Mouse (Mus musculus) kidney, embryonic 16.5 days (tissue): ENCODE measurements around the gene 6030452D12Rik. TPM values are rescaled to one million over a fixed set of nuclear protein-coding genes. Genes with fewer than 3 reads are reported as not detected.

Experiments used
- ATAC-seq: fragments of 200-750 bp; cut with Nextera tagmentation; 2 replicates; pipeline ENCODE4 v1.8.0; 2017; ENCODE audit warnings: moderate TSS enrichment; ENCODE audit not compliant: low FRiP score, low TSS enrichment
- H3K27ac ChIP-seq: fragments of 300-500 bp; sonication (generic); 2 replicates; pipeline ENCODE4 v1.5.1; 2014; ENCODE audit warnings: low read length
- H3K27me3 ChIP-seq: fragments of 300-500 bp; sonication (generic); 2 replicates; pipeline ENCODE4 v1.6.1; 2014; ENCODE audit warnings: low read length, control low read depth, mixed read lengths; ENCODE audit not compliant: insufficient read depth
- H3K36me3 ChIP-seq: fragments of 300-500 bp; sonication (generic); 2 replicates; pipeline ENCODE4 v1.6.1; 2014; ENCODE audit warnings: low read length, control low read depth, mixed read lengths; ENCODE audit not compliant: insufficient read depth
- H3K4me1 ChIP-seq: fragments of 300-500 bp; sonication (generic); 2 replicates; pipeline ENCODE4 v1.6.1; 2014; ENCODE audit warnings: low read length, control low read depth, mixed read lengths; ENCODE audit not compliant: insufficient read depth
- H3K4me2 ChIP-seq: fragments of 300-500 bp; sonication (generic); replicated peaks from 2 replicates; pipeline ENCODE4 v1.6.1; 2014; ENCODE audit warnings: low read depth, low read length
- H3K4me3 ChIP-seq: fragments of 300-500 bp; sonication (generic); 2 replicates; pipeline ENCODE4 v1.5.1; 2014; ENCODE audit warnings: mild to moderate bottlenecking, low read length
- H3K9ac ChIP-seq: fragments of 300-500 bp; sonication (generic); replicated peaks from 2 replicates; pipeline ENCODE4 v1.6.1; 2014; ENCODE audit warnings: low read length
- H3K9me3 ChIP-seq: fragments of 300-500 bp; sonication (generic); 2 replicates; pipeline ENCODE4 v1.6.1; 2016; ENCODE audit warnings: low read length, control low read depth
- WGBS: fragments of 180-500 bp; shearing (Covaris S2); extraction: QIAGEN DNeasy Blood & Tissue Kit; methylation state at CpG from one replicate; pipeline ENCODE4 v1.1.7; 2014; 5-methylcytosine and 5-hydroxymethylcytosine counted together
- polyA plus RNA-seq: library from polyadenylated mRNA; unstranded; fragments of >200 nt; fragmentation: Nextera tagmentation; extraction: Ambion mirVana; gene quantifications from 2 replicates; pipeline ENCODE4 v1.2.1, GENCODE M21; 2015

The 6030452D12Rik gene
- polyA plus RNA-seq, 1 experiment from 2014 or later: not detected

- no peaks in the 10 kb centered on the region for H3K9me3 ChIP-seq
- no peak overlapping the region for H3K27ac ChIP-seq
- no peak overlapping the region for H3K4me2 ChIP-seq
- H3K9ac ChIP-seq: no peak overlapping the region
- peaks cover 17% of the 10 kb centered on the region for H3K4me1 ChIP-seq
- 49% methylated on average over 10 of the region's 10 CpGs for WGBS
- no peaks in the 10 kb centered on the region for H3K36me3 ChIP-seq
- peaks cover 1% of the 10 kb centered on the region for H3K27me3 ChIP-seq
- H3K4me3 ChIP-seq: no peak overlapping the region
- no peak for ATAC-seq
Observed at GRCm38 (mm10) chr8:106505328-106505965, 5.1 kb downstream of the 6030452D12Rik start.

- 95% methylated on average over 1 of the region's 1 CpGs for WGBS
- Histone ChIP-seq H3K9me3 (no peaks in the 10 kb centered on the region), H3K27ac (no peak overlapping the region), H3K27me3 (peaks cover 6% of the 10 kb centered on the region), H3K9ac (no peak overlapping the region), H3K36me3 (no peaks in the 10 kb centered on the region), H3K4me2 (no peak overlapping the region), H3K4me3 (no peak overlapping the region), H3K4me1 (peaks cover 24% of the 10 kb centered on the region)
- ATAC-seq: no peak
Observed at GRCm38 (mm10) chr8:106506106-106506505, 5.8 kb downstream of the 6030452D12Rik start.

GRCm38 (mm10) chr8:106507761-106508331 is 7.5 kb downstream of the 6030452D12Rik start:
- H3K4me3 ChIP-seq: peak overlapping the region; percentile 41
- peak overlapping the region; percentile 61 for H3K9ac ChIP-seq
- peaks cover 40% of the 10 kb centered on the region for H3K4me1 ChIP-seq
- no peaks in the 10 kb centered on the region for H3K36me3 ChIP-seq
- H3K27me3 ChIP-seq: peaks cover 8% of the 10 kb centered on the region
- no peaks in the 10 kb centered on the region for H3K9me3 ChIP-seq
- peak overlapping the region; percentile 73 for H3K27ac ChIP-seq
- peak overlapping the region; percentile 69 for H3K4me2 ChIP-seq
- ATAC-seq: peak; percentile 55; the same call in 1 of the 2 replicates
- 2% methylated on average over 30 of the region's 30 CpGs for WGBS

- WGBS: 37% methylated on average over 3 of the region's 3 CpGs
- Histone ChIP-seq H3K4me2 (peak overlapping the region; percentile 69), H3K27ac (no peak overlapping the region), H3K4me3 (peak overlapping the region; percentile 41; the same call in 1 of the 2 replicates), H3K9me3 (no peaks in the 10 kb centered on the region), H3K36me3 (no peaks in the 10 kb centered on the region), H3K27me3 (peaks cover 8% of the 10 kb centered on the region), H3K9ac (no peak overlapping the region), H3K4me1 (peaks cover 47% of the 10 kb centered on the region)
- ATAC-seq: no peak
Observed at GRCm38 (mm10) chr8:106508456-106508855, 8.1 kb downstream of the 6030452D12Rik start.

- Histone ChIP-seq H3K27me3 (peaks cover 8% of the 10 kb centered on the region), H3K4me2 (no peak overlapping the region), H3K4me1 (peaks cover 48% of the 10 kb centered on the region), H3K36me3 (no peaks in the 10 kb centered on the region), H3K9me3 (no peaks in the 10 kb centered on the region), H3K4me3 (no peak overlapping the region), H3K9ac (no peak overlapping the region), H3K27ac (no peak overlapping the region)
- WGBS: 66% methylated on average over 8 of the region's 8 CpGs
- no peak for ATAC-seq
Observed at GRCm38 (mm10) chr8:106509079-106509780, 8.9 kb downstream of the 6030452D12Rik start.

GRCm38 (mm10) chr8:106510365-106510975 is 10.1 kb downstream of the 6030452D12Rik start, which contains the start of gene Cdh3:
Gene Cdh3, plus strand, starts transcription at chr8:106510891.
- Histone ChIP-seq H3K36me3 (no peaks in the 10 kb centered on the region), H3K4me3 (peak within 1 kb of the TSS; percentile 55), H3K4me2 (peak within 1 kb of the TSS; percentile 71), H3K9me3 (no peaks in the 10 kb centered on the region), H3K4me1 (peaks cover 48% of the 10 kb centered on the region), H3K27me3 (peaks cover 8% of the 10 kb centered on the region), H3K9ac (peak within 1 kb of the TSS; percentile 73), H3K27ac (peak within 1 kb of the TSS; percentile 88)
- ATAC-seq: peak; percentile 64
- WGBS: under 1% methylated on average over 34 of the region's 34 CpGs

- no peaks in the 10 kb centered on the region for H3K36me3 ChIP-seq
- H3K4me3 ChIP-seq: peak overlapping the region; percentile 55
- peaks cover 48% of the 10 kb centered on the region for H3K4me1 ChIP-seq
- H3K27me3 ChIP-seq: peaks cover 8% of the 10 kb centered on the region
- H3K27ac ChIP-seq: peak overlapping the region; percentile 88
- 1% methylated on average over 21 of the region's 22 CpGs for WGBS
- H3K9me3 ChIP-seq: no peaks in the 10 kb centered on the region
- peak; percentile 49 for ATAC-seq
- H3K9ac ChIP-seq: peak overlapping the region; percentile 73
- peak overlapping the region; percentile 71 for H3K4me2 ChIP-seq
Observed at GRCm38 (mm10) chr8:106511065-106511501, 10.8 kb downstream of the 6030452D12Rik start.

GRCm38 (mm10) chr8:106511531-106512041 is 11.3 kb downstream of the 6030452D12Rik start:
- peak; percentile 27 for ATAC-seq
- peak overlapping the region; percentile 71 for H3K4me2 ChIP-seq
- WGBS: under 1% methylated on average over 30 of the region's 30 CpGs
- peaks cover 53% of the 10 kb centered on the region for H3K4me1 ChIP-seq
- peak overlapping the region; percentile 55 for H3K4me3 ChIP-seq
- no peaks in the 10 kb centered on the region for H3K36me3 ChIP-seq
- peaks cover 8% of the 10 kb centered on the region for H3K27me3 ChIP-seq
- H3K9ac ChIP-seq: peak overlapping the region; percentile 73
- peak overlapping the region; percentile 88 for H3K27ac ChIP-seq
- H3K9me3 ChIP-seq: no peaks in the 10 kb centered on the region

- no peaks in the 10 kb centered on the region for H3K36me3 ChIP-seq
- peaks cover 54% of the 10 kb centered on the region for H3K4me1 ChIP-seq
- 22% methylated on average over 7 of the region's 7 CpGs for WGBS
- H3K9ac ChIP-seq: no peak overlapping the region; the same call in 1 of the 2 replicates
- no peaks in the 10 kb centered on the region for H3K9me3 ChIP-seq
- peaks cover 8% of the 10 kb centered on the region for H3K27me3 ChIP-seq
- peak; percentile 44; the same call in 1 of the 2 replicates for ATAC-seq
- peak overlapping the region; percentile 88 for H3K27ac ChIP-seq
- H3K4me3 ChIP-seq: peak overlapping the region; percentile 55
- peak overlapping the region; percentile 71 for H3K4me2 ChIP-seq
Observed at GRCm38 (mm10) chr8:106512475-106513150, 12.3 kb downstream of the 6030452D12Rik start.
